Mouse (Mus musculus) spleen, embryonic (tissue): ENCODE results near the gene Kcnk5.

Experiments used
- CTCF ChIA-PET: fragments of 350-600 bp; sonication (Branson Sonifier 250); formaldehyde crosslinking; loops from one replicate; lab custom pipeline; 2022; lab: Charles Lee

Gene Kcnk5

DNA sequence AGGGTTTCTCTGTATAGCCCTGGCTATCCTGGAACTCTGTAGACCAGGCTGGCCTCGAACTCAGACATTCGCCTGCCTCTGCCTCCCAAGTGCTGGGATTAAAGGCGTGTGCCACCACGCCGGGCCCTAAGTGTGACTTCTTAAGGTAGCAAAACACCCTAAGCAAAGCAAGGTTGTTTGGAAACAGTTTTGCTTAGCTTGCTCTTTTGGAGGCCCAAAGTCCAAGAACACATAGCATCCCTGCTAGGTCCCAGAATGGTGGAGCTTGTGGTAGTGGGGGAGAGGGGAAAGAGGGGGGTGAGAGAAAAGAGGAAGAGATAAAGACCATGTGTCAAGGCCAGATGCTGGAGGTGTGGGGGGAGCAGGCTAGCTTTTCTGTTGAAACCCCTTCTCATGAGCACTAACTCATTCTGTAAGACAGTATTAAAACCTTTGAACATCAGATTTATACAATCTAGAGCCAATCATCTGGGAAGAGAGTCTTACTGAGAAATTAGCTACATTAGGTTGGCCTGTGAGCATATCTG is 21.1 kb upstream of the Kcnk5 start:
- CTCF ChIA-PET, result interaction anchor here (0.9 kb wide), 1 partner anchor 10 kb away, joined by 3 read pairs; no protein-coding TSS in a partner anchor

- CTCF ChIA-PET, result no interaction called here
Measured at GRCm38 (mm10) chr14:20201066-20201683, 19.6 kb upstream of the Kcnk5 start.

DNA sequence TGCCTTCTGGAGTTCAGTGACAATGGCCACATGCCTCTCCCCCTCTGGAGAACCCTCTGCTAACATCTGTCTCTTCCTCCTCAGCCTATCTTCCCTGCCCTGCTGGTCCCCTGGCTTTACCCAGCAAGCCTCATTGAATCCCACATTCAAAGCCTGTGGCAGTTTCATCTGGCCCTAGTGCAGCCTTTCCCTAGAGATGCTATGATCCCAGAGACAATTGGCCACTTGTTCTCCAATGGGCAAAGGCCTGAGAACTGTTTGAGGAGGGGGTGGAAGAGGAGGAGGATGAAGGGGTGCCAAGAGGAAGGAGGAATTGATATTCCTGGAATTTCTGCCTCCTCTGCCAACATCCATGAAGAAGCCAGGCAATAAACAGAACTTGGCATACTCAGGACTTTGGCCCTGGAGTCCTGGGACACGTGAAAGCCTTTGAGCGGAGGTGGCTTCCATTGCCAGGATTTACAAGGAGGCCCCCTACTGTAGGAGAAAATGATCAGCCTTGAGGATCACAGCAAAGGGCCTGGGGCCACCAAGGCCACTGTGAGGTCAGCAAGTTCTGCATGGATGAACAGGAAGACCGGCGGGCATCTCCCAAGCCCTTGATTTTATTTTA is 11.6 kb upstream of the Kcnk5 start:
- CTCF ChIA-PET, result no interaction called here

- CTCF ChIA-PET, result no interaction called here
Measured at GRCm38 (mm10) chr14:20191136-20191735, 9.6 kb upstream of the Kcnk5 start.

DNA sequence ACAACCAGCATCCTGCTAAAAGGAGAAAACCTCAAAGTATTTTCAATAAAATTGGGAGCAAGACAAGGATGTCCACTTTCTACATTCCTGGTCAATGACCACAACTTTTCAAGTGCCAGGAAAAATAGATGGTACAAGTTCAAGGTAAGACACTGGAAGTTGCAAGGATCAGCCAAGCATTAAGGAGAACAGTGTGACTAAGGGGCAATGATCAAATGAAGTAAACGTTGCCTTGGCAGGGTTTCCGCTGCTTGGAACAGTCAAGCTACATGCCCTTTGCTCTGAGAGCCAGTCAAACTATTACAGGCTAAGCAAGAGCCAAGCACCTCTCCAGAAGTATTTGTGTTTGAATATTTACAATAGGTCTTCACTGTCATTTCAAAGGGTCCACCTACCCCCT is 8.1 kb upstream of the Kcnk5 start:
- CTCF ChIA-PET, result interaction anchor here (0.6 kb wide), 1 partner anchor 115 kb away, joined by 3 read pairs; no protein-coding TSS in a partner anchor

- CTCF ChIA-PET, result no interaction called here
Measured at GRCm38 (mm10) chr14:20185426-20185825, 3.8 kb upstream of the Kcnk5 start.

DNA sequence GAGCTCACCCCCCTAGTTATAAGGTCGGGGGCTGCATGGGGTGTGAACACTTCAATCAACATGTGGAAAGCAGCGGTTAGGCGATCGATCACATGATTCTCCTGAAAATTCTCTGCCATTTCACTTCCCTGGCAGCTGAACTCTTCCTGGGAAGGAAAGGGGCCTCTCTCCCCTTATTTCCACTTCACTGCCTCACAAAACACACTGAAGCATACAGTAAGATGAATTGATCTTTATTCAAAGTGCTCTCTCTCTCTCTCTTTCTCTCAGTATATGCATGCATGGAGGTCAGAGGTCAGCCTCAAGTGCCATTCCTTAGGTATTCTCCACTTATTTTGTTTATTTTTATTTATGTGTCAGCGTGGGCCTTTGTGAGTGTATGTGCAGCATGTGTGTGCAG is 2.1 kb upstream of the Kcnk5 start:
- CTCF ChIA-PET, result no interaction called here

DNA sequence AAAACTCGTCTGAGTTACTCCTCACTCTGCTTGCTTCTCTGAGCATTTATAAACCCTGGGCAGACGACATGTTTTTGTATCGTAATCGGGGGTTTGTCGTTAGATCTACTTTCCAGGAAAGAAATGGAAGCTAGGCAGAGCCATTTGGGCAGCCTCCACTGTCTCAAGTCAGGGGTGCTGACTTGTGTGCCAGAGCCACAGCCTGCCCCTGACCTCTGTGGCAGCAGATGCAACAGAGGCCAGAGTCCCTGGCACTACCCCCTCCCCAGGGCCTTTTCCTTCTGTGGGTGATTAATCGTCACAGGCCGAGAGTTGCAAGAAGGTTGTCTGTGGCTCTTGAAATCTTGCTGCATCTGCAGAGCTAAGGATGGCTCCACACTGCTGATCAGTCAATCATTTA is 987 bp upstream of the Kcnk5 start:
- CTCF ChIA-PET, result no interaction called here

DNA sequence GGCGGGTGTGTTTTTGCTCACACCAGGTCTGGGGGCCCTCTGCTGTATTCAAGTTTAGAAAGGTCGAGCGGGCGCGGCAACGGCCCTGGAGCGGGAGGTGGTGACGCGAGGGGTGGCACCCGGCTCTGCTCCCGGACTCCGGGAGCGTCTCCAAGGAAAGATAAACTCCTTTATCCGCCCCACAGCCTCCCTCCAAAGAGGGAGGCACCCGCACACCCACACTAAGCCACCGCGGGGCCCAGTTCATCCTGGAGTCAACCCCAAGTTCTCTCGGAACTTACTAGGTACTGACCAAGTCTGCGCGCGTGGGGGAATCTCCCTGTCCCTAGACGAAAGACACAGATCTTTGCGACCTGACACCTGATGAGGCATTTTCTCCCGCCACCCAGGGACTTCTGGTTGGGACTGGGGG is 852 bp downstream of the Kcnk5 start:
- CTCF ChIA-PET, result interaction anchor here (0.8 to 1.3 kb wide), 3 partner anchors 10 to 73 kb away, joined by 3 to 5 read pairs (median 3); no protein-coding TSS in a partner anchor

DNA sequence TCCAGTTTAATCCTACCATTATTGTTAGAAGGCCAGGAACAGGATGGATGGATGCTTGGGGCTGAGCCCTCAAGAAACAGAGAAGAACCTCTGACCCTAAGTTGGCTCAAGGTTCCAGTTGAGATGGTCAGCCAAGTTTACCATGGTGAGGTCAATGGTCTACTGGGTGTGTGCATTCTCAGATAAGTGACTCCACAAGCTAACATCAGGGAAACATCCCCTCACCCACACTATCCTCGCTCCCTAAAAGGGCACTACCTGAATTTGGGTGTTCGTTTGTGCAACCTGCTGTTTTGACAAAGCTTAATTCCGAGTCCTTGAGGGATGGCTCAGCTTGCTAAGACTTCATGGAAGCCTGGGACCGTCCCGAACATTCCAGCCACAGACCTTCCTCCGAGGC is 1.3 kb downstream of the Kcnk5 start:
- CTCF ChIA-PET, result interaction anchor here (0.8 to 1.0 kb wide), 2 partner anchors 10 to 73 kb away, joined by 3 read pairs; no protein-coding TSS in a partner anchor

- CTCF ChIA-PET, result interaction anchor here (1.0 kb wide), 1 partner anchor 9 kb away, joined by 3 read pairs; no protein-coding TSS in a partner anchor
Measured at GRCm38 (mm10) chr14:20179731-20180280, 1.8 kb downstream of the Kcnk5 start.

GRCm38 (mm10) chr14:20179080-20179479 is 2.5 kb downstream of the Kcnk5 start:
- CTCF ChIA-PET, result interaction anchor here (0.6 to 1.4 kb wide), 3 partner anchors 25 to 202 kb away, joined by 3 to 11 read pairs (median 3); partner anchors contain the start of gene Gng2

GRCm38 (mm10) chr14:20178593-20178992 is 3.0 kb downstream of the Kcnk5 start:
- CTCF ChIA-PET, result interaction anchor here (0.6 to 1.4 kb wide), 4 partner anchors 26 to 201 kb away, joined by 3 to 11 read pairs (median 3); partner anchors contain the start of gene Gng2

DNA sequence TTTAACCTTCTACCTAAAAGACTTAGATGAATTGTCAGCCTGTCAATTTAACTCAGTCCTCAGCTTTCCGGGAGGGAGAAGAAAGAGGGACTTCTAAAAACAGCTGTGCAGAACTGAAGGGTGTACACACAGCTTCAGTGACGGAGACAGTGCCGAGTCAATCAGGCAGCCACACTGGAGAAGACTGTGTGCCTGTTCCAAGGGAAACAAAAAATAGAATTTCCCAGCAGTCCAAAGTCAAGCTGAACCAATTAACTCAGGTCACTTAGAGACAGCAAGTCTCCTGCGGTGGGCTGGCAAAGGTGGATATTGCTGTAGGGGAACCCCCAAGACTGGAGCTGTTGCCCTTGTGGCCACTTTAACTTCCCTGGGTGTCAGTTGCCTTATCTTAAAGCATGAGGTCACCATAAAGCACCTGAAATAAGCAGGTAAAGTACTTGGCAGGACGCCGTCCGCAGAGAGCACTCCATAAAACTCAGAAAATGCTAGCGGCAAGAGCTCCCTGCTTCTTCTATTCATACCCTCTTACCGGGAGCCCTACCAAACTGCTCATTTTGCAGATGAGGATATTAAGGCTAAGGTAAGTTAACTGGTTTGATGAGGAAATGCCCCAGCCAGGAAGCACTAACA is 4.0 kb downstream of the Kcnk5 start:
- CTCF ChIA-PET, result interaction anchor here (0.9 to 1.4 kb wide), 2 partner anchors 63 to 95 kb away, joined by 3 read pairs; no protein-coding TSS in a partner anchor

- CTCF ChIA-PET, result no interaction called here
Measured at GRCm38 (mm10) chr14:20175705-20176104, 5.9 kb downstream of the Kcnk5 start.

DNA sequence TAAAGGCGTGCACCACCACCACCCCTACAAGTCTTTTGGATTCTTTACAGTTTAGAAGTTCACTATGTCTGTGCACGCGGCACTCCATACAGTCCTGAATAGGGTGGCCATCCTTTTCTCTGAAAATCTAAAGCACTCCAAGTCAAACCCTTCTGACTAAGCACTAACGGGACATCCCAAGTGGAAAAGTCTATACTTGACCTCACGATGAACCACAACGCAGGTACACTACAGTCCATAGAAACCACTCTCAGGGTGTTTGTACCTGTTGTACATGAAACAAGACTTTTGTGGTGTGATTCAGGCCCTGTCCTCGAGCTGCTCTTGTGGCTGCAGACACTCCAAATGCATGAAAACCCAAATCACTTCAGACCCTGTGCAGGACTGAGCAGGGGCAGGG is 6.5 kb downstream of the Kcnk5 start:
- CTCF ChIA-PET, result no interaction called here

DNA sequence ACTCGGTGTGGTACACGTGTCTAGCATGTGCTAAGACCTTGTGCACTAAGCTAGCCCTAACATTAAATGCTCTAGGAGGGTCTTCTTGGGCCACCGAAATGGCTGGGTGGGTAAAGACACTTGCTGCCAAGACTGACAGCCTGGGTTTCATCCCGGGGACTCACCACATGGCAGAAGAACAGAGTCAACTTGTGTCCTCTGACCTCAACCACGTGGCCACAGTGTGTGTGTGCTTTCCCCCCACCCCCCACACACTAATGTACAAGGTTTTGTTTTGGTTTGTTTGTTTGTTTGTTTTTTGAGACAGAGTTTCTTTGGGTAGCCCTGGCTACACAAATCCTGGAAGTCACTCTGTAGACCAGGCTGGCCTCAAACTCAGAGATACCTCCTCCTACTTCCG is 6.9 kb downstream of the Kcnk5 start:
- CTCF ChIA-PET, result no interaction called here

DNA sequence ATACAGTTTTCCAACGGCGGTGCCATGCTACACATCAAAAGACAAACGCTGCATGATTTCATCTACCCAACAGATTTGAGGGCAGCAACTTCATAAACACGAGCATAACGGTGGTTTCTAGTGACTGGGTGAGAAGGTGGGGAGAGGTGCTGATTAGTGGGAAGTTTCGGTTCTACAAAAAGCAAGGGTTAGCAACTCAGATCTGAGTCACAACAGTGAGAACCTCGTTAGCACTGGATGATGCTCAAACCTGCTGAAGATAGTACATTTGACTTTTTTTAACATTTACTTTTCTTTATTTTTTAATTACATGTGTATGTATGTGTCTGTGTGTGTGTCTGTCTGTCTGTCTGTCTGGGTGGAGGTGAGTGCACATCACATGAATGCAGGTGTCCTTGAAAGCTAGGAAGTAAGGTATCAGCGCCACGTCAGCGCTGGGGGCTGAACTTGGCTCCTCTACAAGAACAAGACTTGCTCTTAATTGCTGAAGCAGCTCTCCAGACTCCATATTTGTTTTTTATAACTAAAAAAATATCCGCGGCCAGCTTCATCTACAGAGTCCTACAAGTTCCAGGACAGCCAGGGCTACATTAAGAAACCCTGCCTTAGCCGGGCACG is 7.6 kb downstream of the Kcnk5 start:
- CTCF ChIA-PET, result interaction anchor here (0.6 kb wide), 1 partner anchor 10 kb away, joined by 4 read pairs; no protein-coding TSS in a partner anchor

- CTCF ChIA-PET, result no interaction called here
Measured at GRCm38 (mm10) chr14:20172924-20173323, 8.7 kb downstream of the Kcnk5 start.

- CTCF ChIA-PET, result no interaction called here
Measured at GRCm38 (mm10) chr14:20172509-20172908, 9.1 kb downstream of the Kcnk5 start.

- CTCF ChIA-PET, result no interaction called here
Measured at GRCm38 (mm10) chr14:20171840-20172239, 9.8 kb downstream of the Kcnk5 start.
